Mouse (Mus musculus) gastrocnemius, postnatal 36 days (tissue): ENCODE data around the gene Lrrc42. TPM values are rescaled to one million over a fixed set of nuclear protein-coding genes. Genes with fewer than 3 reads are reported as not detected.
A peak's percentile ranks its signal among the peaks of the same experiment; 100 is the strongest.

ENCODE experiments used
- DNase-seq, 2 experiments: peaks; one replicate each; pipeline ENCODE4 v3.0.0; 2022
- intact Hi-C: fragments of 180-260 bp; cut with DNase I; formaldehyde crosslinking; loops from one replicate; pipeline ENCODE4 v1.15.1; 2025
- long read RNA-seq, 2 experiments: library from polyadenylated mRNA; stranded (forward); transcript quantifications; one replicate each; pipeline ENCODE4 v2.0.0; 2021
- total RNA-seq, 2 experiments: library from RNA; stranded (reverse); gene quantifications; 2 replicates each; pipeline ENCODE4 v1.2.3; 2021

The Lrrc42 gene
- total RNA-seq: 1 to 10 TPM; 7.0 to 7.8 TPM
- long read RNA-seq, experiment 1, partial matches to known transcripts: 0 of 1 reads
- long read RNA-seq, experiment 1, other reads (novel, unspliced or antisense): 0 of 1 reads
- long read RNA-seq, experiment 2, partial matches to known transcripts: 1 of 4 reads
- long read RNA-seq, experiment 2, other reads (novel, unspliced or antisense): 1 of 4 reads

DNA sequence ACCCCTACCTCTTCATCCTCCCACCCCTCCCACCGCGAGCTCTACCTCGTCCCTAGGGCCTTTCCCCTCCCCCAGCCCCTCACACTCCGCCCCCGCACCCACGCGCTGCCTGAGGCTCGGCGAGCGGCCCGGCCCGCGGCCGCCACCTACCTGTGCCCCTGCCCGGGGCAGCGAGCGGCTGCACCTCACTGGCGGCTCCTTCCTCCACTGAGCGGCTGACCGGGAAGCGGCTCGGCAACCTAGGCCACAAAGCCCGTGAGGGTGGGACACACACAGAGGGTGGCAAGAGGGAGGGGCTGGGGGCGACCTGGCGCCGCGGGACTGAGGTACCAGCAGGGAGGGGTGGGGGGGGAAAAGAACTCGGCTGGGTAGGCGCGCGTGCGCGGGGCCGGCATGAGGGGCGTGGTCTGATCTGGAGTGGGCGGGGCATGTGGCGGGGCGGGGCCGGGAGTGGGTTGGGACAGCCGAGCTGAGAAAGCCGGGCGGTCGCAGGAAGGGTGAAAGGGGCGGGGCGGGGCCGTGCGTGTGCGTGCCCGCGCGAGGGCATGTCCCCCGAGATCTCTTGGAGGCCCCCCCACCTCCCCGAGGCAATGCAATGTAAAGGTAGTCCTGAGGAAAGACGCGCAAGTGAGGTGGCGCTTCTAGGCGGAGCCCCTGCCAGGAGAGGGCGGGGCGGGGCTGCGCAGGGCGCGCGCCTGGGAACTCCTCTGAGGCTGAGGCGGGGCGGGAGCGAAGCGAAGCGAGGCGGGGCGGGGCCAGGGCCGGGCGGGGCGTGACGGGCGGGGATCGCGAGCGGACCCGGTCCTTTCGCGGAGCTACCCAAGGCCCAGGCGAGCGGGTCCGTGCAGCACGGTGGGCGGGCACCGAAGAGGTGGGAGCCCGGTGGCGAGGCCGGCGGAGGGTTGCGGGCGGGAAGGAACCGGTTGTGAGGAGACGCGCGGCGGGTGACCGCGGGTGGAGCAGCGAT, at the start of gene Lrrc42, which contains the start of gene Hspb11:
Gene Lrrc42, minus strand, starts transcription at position 408 of the 967 bp plus-strand sequence.
Gene Hspb11, plus strand, starts transcription at position 469 of the 967 bp plus-strand sequence.
- intact Hi-C loops: loop anchor here (2.0 kb wide), 1 partner anchor 61 kb away; the partner anchor contains the start of gene Yipf1

DNA sequence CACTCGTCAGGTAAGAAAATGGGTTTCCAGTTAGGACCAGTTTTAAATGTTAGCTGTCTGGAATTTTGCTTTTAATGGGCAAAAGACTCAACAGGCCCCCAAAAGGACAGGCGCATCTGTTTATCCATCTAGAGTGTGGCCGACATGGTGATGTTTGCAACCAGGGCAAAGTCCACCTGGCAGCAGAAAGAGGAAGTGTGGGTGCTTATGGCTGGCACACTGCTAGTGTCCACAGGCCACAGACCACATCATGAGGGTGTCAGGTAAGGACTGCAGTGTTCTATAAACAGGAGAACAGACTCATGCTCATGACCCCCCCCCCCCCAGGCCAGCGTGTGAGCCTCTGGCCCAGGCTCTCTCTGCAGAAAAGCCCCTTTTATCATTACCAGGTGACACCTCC, 49.5 kb upstream of the Lrrc42 start:
- intact Hi-C loops: no loop called here
- DNase-seq: no peak

More for the DNA sequence above, at the start of gene Lrrc42, which contains the start of gene Hspb11:
- peak; percentile 88 to 89 for DNase-seq

DNA sequence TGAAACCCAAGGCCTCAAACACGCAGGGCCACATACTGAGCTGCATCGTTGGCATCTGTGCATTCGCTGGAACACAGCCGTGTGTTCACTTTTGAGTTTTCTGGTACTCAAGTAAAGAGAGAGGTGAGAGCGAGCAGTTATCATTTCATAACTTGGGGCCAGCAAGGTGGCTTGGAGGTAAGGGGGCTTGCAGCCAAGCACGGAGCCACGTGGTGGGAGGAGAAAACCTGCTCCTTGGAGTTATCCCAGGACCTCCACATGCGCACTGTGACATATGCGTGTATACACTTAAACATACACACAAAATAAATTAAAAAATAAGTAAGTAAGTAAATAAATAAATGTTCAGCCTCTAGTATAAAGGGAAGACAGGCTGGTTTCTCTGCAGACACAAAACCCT, 48.9 kb upstream of the Lrrc42 start:
- intact Hi-C loops: no loop called here
- no peak for DNase-seq

DNA sequence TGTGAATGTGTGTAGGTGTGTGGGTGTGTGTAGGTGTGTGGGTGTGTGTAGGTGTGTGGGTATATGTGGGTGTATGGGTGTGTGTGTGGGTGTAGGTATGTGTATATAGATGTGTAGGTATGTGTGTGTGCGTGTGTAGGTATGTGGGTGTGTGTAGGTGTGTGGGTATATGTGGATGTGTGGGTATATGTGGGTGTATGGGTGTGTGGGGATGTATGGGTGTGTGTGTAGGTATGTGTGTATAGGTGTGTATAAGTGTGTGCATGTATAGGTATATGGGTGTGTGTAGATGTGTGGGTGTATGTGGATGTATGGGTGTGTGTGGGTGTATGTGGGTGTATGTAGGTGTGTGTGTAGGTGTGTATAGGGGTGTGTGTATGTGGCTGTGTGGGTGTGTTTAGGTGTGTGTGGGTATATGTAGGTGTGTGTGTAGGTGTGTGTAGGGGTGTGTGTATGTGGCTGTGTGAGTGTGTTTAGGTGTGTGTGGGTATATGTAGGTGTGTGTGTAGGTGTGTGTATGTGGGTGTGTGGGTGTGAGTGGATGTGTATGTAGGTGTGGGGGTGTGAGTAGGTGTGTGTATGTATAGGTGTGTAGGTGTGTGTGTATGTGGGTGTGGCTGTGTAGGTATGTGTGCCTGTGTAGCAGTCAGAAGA, 47.7 kb upstream of the Lrrc42 start:
- intact Hi-C loops: no loop called here
- DNase-seq: no peak

DNA sequence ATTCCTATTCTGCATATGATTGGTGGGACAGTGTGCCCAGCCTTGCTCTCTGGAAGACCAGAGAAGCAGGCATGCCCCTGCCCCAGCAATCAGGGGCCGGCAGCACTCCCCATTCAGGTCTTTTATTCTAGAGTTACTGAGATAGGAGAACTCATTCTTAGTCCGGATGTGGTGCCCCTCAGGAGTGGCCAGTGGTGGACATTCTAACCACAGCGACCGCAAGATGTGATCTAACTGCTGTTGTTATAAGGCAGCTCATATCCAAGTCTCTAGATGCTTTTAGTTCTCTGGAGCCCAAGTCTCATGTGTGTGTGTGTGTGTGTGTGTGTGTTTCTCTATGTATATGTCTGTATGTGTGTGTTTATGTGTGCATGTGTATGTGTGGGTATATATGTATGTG, 47.0 kb upstream of the Lrrc42 start:
- intact Hi-C loops: no loop called here
- no peak for DNase-seq

DNA sequence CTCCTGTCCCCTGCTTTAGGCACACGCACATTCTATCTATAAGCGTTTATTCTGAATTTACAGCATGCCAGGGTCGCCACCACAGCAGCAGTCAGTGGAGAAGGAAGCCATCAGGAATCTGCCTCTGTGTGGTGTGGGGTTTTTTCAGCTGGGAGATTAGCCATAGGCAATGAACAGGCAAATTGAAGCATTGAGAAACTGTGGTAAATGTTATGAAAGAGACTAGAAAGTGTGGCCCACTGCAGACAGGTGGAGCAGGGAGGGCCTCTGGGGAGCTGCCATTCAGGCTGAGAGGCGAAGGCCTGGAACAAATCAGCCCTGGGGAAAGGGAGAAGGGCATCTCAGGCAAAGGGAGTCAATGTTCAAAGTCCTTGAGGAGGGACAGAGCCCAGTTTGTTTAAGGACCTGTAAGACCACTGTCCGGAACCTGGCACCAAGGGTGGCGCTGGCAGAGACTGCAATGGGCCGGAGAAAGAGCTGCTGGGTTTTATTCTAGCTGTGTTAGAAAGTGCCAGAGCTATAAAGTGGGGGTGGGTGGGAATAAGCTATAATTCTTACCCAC, 46.5 kb upstream of the Lrrc42 start:
- intact Hi-C loops: no loop called here
- no peak for DNase-seq

DNA sequence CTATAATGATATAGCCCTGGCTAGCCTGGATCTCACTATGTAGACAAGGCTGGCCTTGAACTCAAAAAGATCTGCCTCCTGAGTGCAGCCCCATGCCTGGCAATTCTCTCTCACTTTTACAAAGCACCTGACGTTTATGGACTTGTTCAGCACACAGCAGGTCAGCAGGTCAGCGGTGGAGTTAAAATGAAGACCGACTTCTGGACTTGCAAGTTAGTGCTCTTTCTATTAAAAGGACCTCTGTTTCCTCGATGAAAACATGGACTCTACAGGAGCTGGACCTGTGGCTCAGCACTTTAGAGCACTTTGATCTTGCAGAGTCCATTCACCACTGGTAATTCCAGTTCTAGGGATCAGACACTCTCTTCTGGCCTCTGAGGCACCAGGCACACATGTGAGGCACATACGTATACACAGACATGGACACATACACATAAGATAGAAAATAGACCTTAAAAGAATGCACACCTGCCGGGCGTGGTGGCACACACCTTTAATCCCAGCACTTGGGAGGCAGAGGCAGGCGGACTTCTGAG, 44.8 kb upstream of the Lrrc42 start:
- intact Hi-C loops: no loop called here
- DNase-seq: no peak

DNA sequence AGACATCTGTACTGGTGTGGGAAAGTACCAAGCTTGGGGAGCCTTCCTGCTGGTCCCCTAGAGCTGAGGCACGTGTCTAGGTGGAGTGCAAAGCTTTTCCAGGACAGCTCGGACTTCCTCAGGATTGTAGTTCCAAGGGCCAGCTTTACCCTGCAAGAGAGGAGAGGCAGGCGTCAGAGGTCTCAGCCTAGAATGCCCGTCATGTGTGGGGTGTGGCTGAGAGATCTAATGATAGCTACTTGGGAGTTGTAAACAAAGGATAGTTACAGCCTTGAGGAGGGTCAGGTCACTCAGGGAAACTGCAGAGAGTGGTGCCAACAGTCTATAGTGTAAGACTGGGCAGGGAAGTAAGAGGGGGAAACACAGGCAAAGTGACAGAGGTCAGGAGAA, 38.9 kb upstream of the Lrrc42 start:
- intact Hi-C loops: no loop called here
- no peak for DNase-seq

DNA sequence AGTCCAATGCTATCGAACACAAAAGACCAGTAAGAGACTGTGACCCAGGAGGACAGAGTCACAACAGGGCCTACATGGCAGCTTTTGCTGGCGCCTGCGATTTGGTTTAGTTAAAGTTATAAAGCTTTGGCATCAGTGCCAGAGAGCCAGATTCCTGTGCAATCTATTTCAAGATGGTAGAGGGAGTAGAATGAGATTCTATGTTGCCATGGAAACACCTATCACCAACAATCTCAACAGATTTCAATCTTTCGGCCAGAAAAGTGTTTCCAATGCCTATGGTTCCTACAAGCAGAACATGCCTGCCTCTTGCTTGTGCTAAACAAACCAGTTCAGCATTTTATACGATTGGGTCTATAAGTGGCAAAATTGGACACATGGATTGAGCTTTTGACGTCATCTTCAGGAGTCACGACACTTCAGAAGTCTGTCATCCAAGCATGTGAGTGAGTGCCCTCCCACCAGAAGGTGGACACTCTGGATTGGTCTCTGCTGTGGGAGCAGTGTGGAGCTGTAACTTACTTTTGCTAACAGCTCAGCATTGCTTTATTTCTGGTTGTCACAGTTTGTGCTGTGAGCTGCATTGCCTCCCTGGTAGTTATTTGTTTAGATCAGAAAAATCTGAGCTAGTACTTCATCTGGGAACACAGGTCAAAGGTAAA, 38.4 kb upstream of the Lrrc42 start:
- intact Hi-C loops: no loop called here
- no peak for DNase-seq

DNA sequence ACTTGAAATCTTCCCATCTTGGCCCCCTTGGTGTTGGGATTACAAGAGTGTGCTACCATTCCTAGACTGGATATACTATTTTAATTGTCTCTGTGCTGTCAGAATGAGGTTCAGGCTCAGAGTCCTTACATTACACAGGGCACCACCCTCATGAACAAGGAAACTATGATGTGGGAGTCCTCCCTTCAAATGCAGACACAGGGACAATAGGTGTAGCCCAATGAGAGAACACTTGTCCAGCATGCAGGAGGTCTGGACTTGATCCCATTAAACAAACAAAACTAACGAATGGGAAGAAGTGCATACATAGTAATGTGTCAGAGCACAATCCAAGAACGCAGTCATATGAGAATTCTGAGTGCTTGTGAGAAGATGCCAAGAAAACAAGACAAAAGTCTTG, 34.2 kb upstream of the Lrrc42 start:
- intact Hi-C loops: no loop called here
- DNase-seq: no peak

DNA sequence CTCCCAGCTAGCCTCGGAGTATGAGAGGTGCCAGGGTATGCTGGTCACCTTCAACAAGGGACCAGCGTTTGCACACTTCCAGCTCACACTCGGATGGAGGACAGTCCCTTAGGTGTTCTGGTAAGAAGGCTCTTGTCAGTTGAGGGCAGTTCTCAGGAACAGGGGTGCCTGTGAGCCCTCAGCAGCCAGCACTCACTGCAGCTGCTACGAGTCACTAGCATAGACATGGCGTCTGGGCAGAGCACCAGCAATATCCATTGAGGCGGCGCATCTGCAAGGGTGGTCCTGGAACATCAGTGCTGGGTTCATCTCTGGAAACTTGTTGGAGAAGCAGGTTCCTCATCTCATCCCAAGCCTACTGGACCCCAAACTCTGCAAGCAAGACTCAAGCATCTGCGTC, 33.1 kb upstream of the Lrrc42 start:
- intact Hi-C loops: no loop called here
- DNase-seq: no peak

DNA sequence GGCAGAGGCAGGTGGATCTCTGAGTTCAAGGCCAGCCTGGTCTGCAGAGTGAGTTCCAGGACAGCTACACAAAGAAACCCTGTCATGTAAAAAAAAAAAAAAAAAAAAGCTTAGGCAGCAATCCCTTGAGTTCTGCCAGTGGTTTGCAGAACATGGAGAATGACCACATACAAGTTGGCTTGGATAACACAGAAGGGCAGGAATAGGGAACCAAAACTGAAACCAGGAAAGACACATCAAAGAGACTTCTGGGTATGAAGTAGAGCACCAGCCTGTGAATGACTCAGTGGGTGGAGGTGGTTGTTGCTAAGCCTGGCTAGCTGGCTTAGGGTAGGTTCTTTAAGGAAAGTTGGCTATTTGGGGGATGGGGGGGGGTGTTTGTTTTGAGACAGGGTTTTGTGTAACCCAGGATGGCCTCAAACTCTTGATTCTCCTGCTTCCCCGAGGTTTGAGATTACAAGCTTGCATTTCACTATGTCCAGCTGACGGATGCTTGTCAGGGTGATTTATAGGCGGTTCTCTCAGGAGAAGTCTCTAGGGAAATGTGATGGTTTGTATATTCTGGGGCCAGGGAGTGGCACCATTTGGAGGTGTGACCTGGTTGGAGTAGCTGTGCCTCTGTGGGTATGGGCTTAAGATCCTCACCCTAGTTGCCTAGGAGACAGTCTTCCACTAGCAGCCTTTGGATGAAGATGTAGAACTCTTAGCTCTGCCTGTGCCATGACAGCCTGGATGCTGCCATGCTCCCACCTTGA, 32.3 kb upstream of the Lrrc42 start:
- no peak for DNase-seq
- intact Hi-C loops: no loop called here

DNA sequence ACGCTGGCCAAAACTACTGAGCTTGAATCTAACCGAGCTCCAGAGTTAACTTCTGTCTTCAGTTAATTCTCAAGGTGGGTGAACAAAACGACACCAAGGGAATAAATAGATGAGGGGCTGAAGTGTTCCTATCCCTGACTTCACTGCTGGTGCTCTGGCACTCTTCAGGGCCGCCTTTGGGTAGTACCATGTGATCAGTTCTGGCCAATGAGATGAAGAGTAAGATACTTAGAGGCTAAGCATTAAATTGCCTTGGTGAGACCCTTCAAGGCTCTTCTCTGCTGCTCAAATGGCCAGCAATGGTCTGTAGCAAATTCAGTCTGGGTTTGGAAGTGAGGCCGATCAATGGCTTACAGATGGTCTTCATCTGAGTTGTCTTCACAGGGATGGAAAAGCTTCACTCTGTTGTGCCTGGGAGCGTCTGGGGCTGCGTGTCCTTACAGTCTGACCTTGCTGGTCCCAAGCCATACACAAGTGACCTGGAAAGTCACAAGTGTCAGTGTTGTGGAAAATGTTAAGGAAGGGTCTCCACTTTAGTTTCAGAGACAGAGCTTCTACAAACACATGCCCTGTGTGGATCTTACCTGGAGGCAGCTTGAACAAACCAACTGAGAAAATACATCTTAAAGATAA, 27.6 kb upstream of the Lrrc42 start:
- DNase-seq: no peak
- intact Hi-C loops: no loop called here

DNA sequence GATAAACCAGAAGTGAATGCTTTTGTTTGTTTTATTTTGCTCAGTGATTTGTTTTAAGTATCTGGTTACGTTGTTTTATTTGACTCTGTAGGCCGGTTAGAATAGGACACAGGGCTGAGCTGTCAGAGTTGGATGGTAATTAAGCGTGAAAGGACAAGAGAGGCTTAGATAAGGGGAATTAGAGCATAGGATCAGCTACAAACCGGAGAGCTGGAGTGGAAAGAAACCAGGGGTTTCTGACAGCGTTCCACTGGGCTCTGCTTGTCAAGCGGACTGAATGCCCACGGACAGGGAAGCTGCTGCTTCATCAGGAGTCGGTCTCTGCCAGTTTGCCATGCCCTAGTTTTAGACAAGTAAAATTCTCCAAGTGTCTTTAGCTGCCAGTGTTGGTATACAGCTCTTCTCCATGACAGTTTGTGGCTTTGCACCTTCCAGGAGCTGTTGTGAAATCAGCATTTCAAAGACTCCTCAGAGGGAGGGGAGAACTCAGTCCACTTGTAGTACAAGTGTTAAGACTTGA, 24.9 kb upstream of the Lrrc42 start:
- no peak for DNase-seq
- intact Hi-C loops: no loop called here

DNA sequence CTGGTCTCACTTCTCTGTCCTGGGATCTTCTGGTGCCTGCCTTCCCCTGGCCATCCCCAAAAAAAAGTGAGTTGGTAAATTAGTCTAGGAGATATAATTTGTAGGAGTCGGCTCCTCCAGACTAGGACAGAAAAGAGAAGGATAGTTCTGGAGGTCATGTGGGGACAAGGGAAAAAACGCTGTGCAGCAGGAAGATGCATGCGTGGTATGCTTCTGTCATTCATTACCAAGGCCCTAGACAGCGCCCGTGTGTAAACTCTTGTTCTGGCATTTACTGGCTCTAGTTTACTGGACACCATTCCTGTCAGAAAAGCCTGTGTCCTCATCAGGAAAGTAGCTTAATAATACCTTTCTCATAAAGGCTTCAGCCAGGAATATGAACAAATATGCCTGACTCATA, 21.2 kb upstream of the Lrrc42 start:
- no peak for DNase-seq
- intact Hi-C loops: no loop called here

DNA sequence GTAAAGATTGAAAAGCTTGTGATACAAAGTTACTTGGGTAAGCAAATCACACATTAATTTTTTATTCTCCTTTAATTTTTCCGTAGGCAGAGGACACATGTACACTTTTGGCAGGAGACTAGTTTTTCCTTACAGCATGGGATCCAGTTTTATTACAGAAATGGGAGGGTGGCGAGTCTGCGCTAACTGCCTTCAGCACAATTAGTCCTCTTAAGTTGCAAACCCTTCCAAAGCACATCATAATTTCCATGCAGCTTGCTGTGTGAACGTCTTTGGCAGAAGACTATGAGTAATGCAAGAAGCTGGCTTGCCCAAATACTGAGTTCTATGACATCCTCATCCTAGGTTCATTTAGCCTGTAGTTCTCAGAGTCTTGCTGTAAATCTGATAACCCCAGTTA, 20.4 kb upstream of the Lrrc42 start:
- no peak for DNase-seq
- intact Hi-C loops: no loop called here

DNA sequence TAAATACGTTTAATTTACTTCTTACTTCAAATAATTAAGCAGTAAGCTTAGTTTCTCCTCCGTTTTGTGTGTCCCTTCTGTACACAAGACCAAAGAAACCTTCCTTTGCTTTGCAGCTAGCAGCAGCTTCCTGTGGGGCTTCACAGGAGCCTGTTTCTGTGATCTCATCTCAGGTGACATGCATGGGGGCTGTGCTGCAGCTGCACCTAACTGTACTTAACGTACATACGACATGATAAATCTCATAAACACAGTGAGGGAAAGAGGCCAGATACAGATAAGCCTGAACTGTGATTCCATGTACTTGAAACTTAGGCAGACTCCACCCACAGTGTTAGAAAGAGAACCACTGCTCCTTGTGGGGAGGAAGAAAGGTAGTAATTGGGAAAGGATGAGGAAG, 6.7 kb upstream of the Lrrc42 start:
- DNase-seq: no peak
- intact Hi-C loops: no loop called here

DNA sequence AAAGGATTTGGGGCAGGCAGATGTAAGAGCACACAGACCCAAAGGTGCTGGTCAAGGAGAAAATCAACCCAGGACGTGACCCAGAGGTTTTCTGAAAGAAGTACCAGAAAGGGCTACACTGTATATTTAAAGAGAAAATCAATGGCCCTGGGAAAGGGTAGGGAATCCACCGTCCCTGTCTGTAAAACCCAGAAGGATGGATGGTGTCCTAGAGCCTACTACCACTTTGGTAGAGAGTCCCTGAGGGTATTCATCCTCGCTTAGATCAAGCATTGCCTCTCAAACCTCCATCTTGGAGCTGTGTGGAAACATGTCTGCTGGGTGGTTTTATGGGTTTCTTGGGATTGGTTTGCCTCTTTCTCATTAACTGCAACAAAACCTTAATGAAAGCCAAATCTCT, 1.1 kb upstream of the Lrrc42 start:
- intact Hi-C loops: no loop called here

DNA sequence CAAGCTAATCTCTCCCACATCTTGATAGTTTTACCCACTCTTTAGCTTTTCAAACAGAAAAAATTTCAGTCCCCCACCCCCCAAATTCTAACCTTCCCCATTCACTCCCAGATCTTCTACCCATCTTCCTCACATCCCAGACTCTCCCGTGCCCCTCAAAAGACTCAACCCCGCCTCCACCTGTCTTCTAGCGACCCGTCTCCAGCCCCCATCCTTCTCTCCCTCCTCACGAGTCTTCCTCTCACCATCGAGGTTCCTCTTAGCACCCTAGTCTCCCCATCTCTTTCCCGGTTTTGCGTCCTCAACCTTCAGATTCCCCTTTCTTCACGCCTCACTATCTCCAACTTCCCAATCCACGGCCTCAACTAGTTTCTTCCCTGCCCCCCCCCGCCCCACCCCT, 810 bp downstream of the Lrrc42 start:
- no peak for DNase-seq
- intact Hi-C loops: loop anchor here (2.0 kb wide), 1 partner anchor 62 kb away; the partner anchor contains the start of gene Yipf1

More for the DNA sequence above, 1.1 kb upstream of the Lrrc42 start:
- no peak for DNase-seq
